Mouse (Mus musculus) heart, embryonic 14.5 days (tissue): ENCODE measurements at regions not wholly inside any gene's neighbourhood (a gene's known extent, or its start where the extent isn't known, plus 50 kb on each side); places are given as distances from the start of the nearest gene placed in this dataset.

Experiments used
- ATAC-seq: fragments of 200-750 bp; cut with Nextera tagmentation; 2 replicates; pipeline ENCODE4 v1.8.0; 2017; ENCODE audit warnings: low read depth, moderate TSS enrichment; ENCODE audit not compliant: insufficient number of reproducible peaks, insufficient read depth, low FRiP score
- H3K27ac ChIP-seq, 2 experiments: fragments of 200-500 bp in 1 of 2; fragments of 300-500 bp in 1 of 2; sonication (generic) in 1 of 2; replicated peaks in 1 of 2; 2 replicates each; pipeline ENCODE4 v1.5.1; 2012 to 2014; ENCODE audit warnings: low read depth in 2 of 2, low read length in 2 of 2, control low read depth in 1 of 2, mild to moderate bottlenecking in 1 of 2, mixed read lengths in 1 of 2; ENCODE audit not compliant: control insufficient read depth in 1 of 2, insufficient read depth in 1 of 2
- H3K27me3 ChIP-seq: fragments of 300-500 bp; sonication (generic); 2 replicates; pipeline ENCODE4 v1.6.1; 2014; ENCODE audit warnings: mild to moderate bottlenecking, low read length, control low read depth; ENCODE audit not compliant: control insufficient read depth, insufficient read depth
- H3K36me3 ChIP-seq: fragments of 300-500 bp; sonication (generic); 2 replicates; pipeline ENCODE4 v1.6.1; 2014; ENCODE audit warnings: mild to moderate bottlenecking, control low read depth, low read length, mixed read lengths; ENCODE audit not compliant: control insufficient read depth, insufficient read depth
- H3K4me1 ChIP-seq, 2 experiments: fragments of 200-500 bp in 1 of 2; fragments of 300-500 bp in 1 of 2; sonication (generic) in 1 of 2; 2 replicates each; pipeline ENCODE4 v1.6.1; 2012 to 2014; ENCODE audit warnings: low read length in 2 of 2, control low read depth in 1 of 2, mixed read lengths in 1 of 2; ENCODE audit not compliant: control insufficient read depth in 2 of 2, insufficient read depth in 2 of 2
- H3K4me2 ChIP-seq: fragments of 300-500 bp; sonication (generic); 2 replicates; pipeline ENCODE4 v1.6.1; 2014; ENCODE audit warnings: mild to moderate bottlenecking, low read length
- H3K4me3 ChIP-seq, 2 experiments: fragments of 200-500 bp in 1 of 2; fragments of 300-500 bp in 1 of 2; sonication (generic) in 1 of 2; 2 replicates each; pipeline ENCODE4 v1.5.1; 2012 to 2014; ENCODE audit warnings: low read length in 2 of 2, mild to moderate bottlenecking in 2 of 2, control low read depth in 1 of 2, low read depth in 1 of 2, moderate library complexity in 1 of 2; ENCODE audit not compliant: control insufficient read depth in 1 of 2, insufficient read depth in 1 of 2
- H3K9ac ChIP-seq: fragments of 300-500 bp; sonication (generic); 2 replicates; pipeline ENCODE4 v1.6.1; 2014; ENCODE audit warnings: mild to moderate bottlenecking, low read length
- H3K9me3 ChIP-seq: fragments of 300-500 bp; sonication (generic); 2 replicates; pipeline ENCODE4 v1.6.1; 2016; ENCODE audit warnings: low read length, control low read depth; ENCODE audit not compliant: control insufficient read depth
- WGBS: fragments of 180-500 bp; shearing (Covaris S2); extraction: QIAGEN DNeasy Blood & Tissue Kit; methylation state at CpG from one replicate; pipeline ENCODE4 v1.1.7; 2014; 5-methylcytosine and 5-hydroxymethylcytosine counted together

- no peak for ATAC-seq
These were observed 178.3 kb downstream of the Rps24 start for GRCm38 (mm10) chr14:24665210-24665609.

More at GRCm38 (mm10) chr14:24665210-24665609, 178.3 kb downstream of the Rps24 start:
- H3K4me1 ChIP-seq = no peaks in the 10 kb centered on the region
- 85% methylated on average over 4 of the region's 4 CpGs for WGBS
- H3K9ac ChIP-seq = no peak overlapping the region
- H3K9me3 ChIP-seq = no peaks in the 10 kb centered on the region
- no peak overlapping the region for H3K4me2 ChIP-seq
- H3K36me3 ChIP-seq = no peaks in the 10 kb centered on the region
- no peaks in the 10 kb centered on the region for H3K27me3 ChIP-seq
- H3K27ac ChIP-seq = no peak overlapping the region
- H3K4me3 ChIP-seq = no peak overlapping the region
